Mouse (Mus musculus) A20 (cell line): ENCODE measurements at regions not wholly inside any gene's neighbourhood (a gene's known extent, or its start where the extent isn't known, plus 50 kb on each side); places are given as distances from the start of the nearest gene placed in this dataset.

ENCODE experiments used
- DNase-seq: peaks from one replicate; pipeline ENCODE4 v3.0.0-alpha.2; 2011; ENCODE audit warnings: low read depth, low spot score

- no peak for DNase-seq
These were observed 93.6 kb upstream of the Trpm1 start for GRCm38 (mm10) chr7:64060051-64060450.

- no peak for DNase-seq
These were observed 95.3 kb upstream of the Trpm1 start for GRCm38 (mm10) chr7:64058282-64058872.

DNA sequence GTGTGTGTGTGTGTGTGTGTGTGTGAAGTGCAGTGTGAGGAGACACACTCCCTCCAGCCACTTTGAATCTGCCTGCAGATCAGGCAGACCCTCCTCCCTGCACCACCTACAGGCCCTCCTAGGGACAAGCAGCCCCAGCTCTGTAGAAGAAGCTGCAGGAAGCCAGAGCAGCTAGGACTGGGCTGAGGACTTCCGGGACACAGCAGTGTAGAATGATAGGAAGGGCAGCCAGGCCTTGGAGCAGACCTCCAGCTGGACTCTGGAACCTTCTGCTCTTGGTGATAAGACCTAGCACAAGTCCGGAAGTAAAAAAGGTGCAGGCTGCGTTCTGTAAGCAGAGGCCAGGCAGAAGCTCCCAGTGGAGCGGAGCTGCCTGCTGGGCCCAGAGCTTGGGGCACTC lies 95.8 kb upstream of the Trpm1 start:
- peak; percentile 20 for DNase-seq

DNA sequence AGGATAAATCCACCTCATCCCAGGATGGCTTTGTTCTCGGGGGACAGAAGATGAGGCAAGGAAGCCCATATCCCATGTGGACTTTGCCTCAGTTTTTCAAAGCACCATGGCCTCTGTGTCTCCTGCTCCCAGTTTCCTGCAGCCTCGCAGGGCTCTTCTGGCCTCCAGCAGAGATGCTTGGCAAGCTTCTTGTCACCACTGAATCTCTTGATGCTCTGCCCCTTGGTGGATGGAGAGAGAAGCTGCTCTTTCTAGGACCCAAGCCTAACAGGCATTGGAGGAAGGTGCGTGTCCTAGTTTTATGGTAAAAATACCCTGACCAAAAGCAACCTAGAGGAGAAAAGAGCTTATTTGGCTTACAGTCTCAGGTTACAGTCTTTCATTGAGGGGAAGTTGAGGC lies 97.1 kb upstream of the Trpm1 start:
- no peak for DNase-seq

DNA sequence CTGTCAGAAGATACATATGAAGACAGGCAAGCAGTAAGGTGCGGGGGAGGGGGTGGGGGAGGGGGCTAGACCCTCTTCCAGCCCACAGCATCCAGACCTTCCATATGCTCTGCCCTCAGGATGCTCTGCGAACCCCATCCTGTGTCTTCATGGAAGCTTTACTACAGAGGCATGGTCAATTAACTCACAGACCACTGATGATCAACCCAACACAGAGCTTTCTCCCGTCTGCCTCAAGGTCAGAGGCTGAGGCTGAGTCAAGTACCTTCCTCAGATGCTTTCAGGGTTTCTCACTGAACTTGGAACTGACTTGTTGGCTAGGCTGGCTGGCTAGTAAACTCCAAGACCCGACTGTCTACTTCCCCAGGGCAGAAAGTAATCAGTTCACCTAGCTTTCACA lies 98.6 kb upstream of the Trpm1 start:
- DNase-seq = no peak

- DNase-seq = no peak
These were observed 99.9 kb upstream of the Trpm1 start for GRCm38 (mm10) chr7:64053766-64054165.

DNA sequence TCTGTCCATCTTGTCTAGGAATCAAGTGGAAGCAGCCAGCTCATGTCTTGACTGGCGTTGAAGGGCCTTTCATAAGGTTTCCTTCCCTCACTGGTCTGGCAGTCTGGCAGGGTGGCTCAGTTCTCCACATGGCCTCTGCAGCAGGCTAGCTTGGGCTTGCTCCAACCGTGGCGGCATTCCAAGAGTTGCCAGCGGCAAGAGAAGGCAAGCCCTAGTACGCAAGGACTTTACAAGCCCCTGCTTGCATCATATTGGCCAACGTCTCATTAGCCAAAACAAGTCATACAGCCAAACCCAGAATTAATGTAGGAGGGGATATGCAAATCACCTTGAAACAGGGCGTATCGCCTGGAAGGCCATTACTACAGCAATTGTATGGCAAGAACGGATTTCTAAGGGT lies 101.2 kb upstream of the Trpm1 start:
- no peak for DNase-seq

DNA sequence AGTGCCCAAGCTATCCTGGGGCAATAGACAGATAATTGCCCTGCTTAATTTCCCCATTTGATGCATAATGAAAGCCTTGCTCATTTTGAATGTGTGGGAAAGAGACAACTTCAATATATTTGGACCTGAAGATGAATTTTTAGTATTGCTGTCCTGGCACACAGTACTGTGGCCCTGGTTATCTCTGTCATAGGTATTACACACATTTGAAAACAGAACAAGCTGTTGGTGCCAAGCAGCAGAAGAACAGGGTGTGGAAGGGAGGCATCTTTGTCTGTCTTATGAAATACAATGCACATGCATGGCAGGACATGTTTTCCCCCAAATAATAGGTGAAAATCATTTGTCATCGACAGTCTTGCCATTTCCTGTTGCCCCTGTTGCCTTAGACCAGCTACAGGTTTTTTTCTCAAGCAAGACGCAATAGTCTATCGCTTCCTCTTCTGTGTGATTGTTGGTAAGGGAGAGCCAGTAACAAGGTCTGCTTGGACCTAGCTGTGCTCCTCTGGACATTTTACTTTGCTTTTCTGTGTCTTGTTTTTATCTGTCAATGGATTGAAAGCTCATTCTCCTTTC lies 102.7 kb upstream of the Trpm1 start:
- DNase-seq = no peak

GRCm38 (mm10) chr7:64050246-64050645 lies 103.4 kb upstream of the Trpm1 start:
- DNase-seq = no peak

- no peak for DNase-seq
These were observed 104.3 kb upstream of the Trpm1 start for GRCm38 (mm10) chr7:64049183-64049965.

DNA sequence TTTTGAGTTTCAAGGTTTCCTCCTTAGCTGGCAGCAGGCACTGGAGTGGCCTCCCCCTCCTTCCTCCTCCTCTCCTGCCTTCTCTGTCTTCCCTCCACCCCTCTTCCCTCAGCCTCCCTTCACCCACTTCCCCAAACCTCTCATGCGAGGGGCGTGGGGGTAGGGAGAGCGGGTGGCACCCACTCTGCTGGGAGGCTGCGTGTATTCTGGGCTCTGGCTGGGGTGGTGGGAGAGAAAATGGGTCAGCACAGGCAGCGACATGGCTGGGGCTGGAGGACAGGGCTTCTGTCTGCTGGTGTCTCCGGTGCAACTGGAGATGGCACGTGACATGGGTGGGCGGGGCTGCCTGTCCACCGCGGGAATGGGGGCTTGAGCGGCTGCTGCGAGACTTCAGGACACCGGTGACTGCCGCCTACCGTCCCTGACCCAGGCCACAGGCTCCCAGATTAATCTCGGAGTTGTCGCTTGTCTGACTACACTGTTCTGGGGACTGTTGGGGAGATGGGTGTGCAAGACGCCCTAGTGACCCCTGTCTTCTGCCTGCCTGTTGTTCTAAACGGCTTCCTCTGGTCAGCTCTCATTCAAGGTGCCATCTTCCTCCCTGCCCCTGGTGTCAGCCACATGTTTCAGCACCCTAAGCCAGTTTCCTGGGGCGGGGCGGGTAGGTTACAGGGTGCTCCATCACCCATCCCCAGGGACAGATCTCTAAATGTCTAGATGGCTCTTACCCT lies 105.0 kb upstream of the Trpm1 start:
- DNase-seq = no peak

DNA sequence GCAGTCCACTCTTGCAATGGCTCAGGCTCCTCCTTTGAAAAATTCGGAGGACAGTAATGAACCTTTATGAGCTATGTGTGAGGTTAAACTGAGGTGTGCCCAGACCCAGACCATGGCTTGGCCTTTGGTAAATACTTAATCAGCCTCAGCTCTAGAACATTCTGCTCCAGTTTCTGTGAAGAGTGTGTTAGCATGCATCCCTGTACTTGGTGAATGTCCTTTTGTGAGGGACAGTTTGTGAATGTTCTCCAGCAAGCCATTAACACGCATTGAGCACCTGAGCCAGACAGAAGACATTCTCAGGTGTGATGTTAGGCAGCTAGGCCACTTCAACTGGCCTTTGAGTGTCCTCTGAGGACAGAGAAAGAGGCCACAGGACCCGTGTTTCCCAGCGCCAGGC lies 105.8 kb upstream of the Trpm1 start:
- DNase-seq = no peak

DNA sequence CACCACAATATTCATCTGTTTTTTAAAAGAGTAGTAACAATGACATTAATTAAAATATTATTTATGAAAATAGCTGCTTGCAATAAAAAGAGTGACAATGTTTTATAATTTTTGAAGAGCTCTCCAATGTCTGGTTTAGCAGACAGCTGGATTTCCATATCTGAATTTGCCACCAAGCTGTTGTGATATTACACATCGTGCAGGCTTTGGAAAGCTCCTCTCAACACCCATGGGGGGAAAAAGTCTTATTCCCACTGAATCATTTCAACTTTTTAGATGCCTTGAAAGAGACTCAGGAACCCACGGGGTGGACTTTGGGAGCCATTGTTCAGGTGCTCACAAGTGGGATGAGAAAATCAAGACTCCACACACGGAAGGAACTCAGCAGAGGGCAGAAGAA lies 106.6 kb upstream of the Klf13 start:
- DNase-seq = no peak

GRCm38 (mm10) chr7:64042978-64043377 lies 104.3 kb upstream of the Klf13 start:
- DNase-seq = no peak

GRCm38 (mm10) chr7:64041303-64041702 lies 102.6 kb upstream of the Klf13 start:
- no peak for DNase-seq

DNA sequence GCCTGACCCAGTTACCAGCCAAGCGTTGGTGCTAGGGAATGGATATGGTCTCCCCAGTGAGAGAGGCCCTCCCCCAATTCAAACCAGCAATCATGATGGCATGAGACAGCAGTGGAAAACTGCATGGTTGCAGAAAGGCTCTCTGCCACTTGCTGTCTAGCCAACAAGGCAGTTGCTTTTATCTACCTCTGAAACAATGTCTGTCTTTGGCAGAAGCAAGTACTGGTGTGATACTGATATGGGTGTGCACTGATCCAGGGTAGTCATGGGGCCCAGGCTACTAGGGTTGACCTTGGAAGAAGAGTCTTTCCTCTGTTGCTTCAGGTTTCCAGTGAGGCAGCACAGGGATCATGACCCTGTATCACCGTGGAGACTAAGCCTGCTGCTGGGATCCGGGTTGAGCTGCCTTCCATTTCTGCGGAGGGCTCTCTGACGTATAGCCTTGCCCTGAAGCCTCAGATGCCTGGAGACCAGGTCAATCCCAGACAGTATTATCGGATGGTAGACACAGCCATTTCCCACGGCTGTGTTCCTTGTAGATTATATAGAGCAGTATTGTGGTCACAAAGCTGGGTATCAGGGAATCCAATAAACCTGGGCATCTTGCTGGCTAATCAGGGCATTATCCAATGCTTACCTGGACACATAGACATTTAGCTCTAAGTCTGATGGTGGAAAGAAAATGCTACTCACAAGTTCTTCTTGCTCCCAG lies 101.5 kb upstream of the Klf13 start:
- DNase-seq = no peak

DNA sequence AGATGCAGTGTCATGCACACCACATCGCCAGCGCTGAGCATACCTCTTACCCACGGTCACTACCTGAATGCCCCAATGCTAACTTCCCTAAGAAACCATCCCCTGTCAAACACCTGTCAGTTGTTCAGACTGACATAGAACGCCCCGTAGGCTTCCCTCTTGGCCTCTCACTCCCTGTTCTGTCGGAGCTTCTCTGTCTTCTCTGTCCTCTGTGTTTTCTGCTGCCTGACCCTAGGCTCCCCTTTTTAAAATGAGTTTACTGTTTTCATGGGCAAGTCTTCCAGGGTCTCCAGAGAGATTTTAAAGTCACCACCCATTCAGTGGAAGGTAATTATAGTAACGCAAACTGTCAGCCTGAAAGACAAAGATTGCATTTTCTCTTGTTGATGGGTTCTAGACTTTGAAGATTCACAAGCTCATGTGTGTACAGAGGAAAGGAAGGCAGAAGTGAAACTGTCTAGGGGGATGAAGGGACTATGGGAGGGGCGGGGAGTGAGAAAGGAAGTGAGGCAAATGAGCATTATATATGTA lies 99.1 kb upstream of the Klf13 start:
- peak; percentile 82 for DNase-seq

DNA sequence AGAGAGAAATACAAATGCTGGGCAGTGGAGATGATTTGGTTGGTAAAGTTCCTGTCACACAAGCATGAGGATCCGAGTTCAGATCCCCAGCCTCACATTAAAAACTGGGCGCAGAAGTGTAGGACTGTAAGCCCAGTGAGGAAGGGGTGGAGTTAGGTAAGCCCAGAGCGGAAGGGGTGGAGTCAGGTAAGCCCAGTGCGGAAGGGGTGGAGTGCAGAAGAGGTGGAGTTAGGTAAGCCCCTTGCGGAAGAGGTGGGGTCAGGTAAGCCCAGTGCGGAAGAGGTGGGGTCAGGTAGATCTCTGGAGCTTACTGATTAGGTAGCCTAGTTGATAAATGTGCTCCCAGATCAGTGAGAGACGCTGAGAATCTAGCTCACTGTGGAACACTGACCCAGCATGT lies 97.4 kb upstream of the Klf13 start:
- DNase-seq = no peak

GRCm38 (mm10) chr7:64035025-64035606 lies 96.4 kb upstream of the Klf13 start:
- DNase-seq = no peak

DNA sequence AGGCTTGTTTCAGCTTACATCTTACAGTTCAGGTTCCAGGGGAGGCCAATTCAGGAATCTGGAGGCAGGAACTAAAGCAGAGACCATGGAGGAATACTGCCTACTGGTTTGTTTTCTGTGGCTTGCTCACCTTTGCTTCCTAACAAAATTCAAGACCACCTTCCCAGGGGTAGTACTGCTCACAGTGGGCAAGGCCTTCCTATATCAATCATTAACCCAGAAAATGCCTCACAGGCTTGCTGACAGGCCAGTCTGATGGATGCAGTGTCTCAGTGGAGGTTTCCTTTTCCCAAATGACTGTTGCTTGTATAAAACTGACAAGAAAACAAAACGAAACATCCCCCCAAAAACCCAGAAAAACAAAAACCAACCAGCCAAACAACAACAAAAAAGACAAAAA lies 95.8 kb upstream of the Klf13 start:
- no peak for DNase-seq

DNA sequence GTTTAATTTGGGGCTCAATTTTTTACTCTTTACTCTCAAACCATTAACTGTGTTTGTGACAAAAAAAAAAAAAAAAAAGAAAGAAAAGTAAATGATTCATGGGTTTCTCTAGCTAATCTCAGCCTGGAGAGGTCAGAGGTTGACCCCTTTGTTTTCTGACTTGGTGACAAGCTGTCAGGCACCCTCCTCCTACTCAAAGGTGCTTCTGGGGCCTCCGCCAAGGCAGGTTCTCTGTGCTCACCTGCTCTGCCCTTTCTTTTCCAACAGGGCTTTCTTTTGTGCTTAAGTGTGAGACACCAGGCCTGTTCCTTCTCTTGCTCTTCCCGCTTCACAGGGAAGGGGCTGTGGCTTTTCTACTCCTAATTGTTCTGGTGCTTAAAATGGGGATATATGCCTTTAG lies 94.7 kb upstream of the Klf13 start:
- DNase-seq = no peak
